Mouse (Mus musculus) cortical plate, adult 2 months (tissue): ENCODE measurements around the gene Dock11.

Source experiments
- CTCF ChIP-seq: fragments of 200-500 bp; IDR thresholded peaks from 2 replicates; pipeline ENCODE4 v1.5.1; 2011; ENCODE audit warnings: mild to moderate bottlenecking, control low read depth, low read length; ENCODE audit not compliant: insufficient read depth; ENCODE audit errors: extremely low read depth
- POLR2A ChIP-seq: fragments of 200-500 bp; IDR thresholded peaks from 2 replicates; pipeline ENCODE4 v1.6.1; 2011; ENCODE audit warnings: mild to moderate bottlenecking, low read length, control low read depth; ENCODE audit not compliant: insufficient read depth; ENCODE audit errors: extremely low read depth

GRCm38 (mm10) chrX:35990508-35991095 is 102.0 kb downstream of the Dock11 start:
- TF ChIP-seq CTCF (no peak), POLR2A (no peak)
